Mouse (Mus musculus) left cerebral cortex, postnatal 10 days (tissue): ENCODE measurements at regions not wholly inside any gene's neighbourhood (a gene's known extent, or its start where the extent isn't known, plus 50 kb on each side); places are given as distances from the start of the nearest gene placed in this dataset.

Experiments used
- DNase-seq, 2 experiments: peaks; one replicate each; pipeline ENCODE4 v3.0.0; 2021 to 2022; ENCODE audit warnings: low spot score in 2 of 2, mixed read lengths in 1 of 2; ENCODE audit errors: extremely low spot score in 1 of 2
- intact Hi-C: fragments of 180-260 bp; cut with DNase I; formaldehyde crosslinking; loops from one replicate; pipeline ENCODE4 v1.15.1; 2025

DNA sequence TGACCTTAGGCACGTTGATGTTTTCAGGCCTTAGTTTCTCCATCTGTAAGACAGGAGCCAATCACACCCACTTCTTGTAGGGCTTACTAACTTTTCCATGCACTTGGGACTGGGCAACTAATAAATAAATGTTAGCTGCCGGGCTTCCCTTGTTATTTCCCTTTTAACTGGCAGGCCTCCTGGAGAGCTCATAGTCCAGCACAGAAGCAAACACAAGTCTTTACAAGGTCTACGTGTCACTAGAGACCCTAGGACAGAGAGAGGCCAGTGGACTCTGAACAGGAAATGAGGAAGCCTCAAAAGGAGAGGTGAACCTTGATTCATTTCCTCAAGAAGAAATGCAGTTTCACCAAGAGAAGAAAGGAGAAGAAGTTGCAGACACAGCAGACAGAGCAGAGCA, 71.1 kb upstream of the Bmp2 start:
- intact Hi-C loops, result no loop called here
- DNase-seq, result no peak

DNA sequence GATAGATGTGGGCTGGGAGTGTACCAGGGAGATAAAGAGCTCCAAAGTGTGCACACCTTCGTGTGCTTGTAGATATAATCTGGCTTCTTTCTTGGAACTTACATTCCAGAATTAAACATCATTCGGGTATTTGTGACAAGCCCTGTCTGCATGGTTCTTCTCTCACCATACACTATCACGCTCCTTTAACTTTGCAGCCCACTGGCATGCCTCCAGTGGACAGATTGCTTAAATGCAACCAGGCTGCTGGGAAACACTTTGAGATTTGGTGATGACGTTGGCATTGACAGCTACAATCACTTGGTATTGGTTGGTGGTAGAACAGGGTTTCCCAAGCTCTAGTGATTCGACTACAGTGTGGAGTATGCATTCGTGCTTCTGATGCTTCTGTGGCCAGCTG, 70.7 kb upstream of the Bmp2 start:
- no peak for DNase-seq
- intact Hi-C loops, result no loop called here

DNA sequence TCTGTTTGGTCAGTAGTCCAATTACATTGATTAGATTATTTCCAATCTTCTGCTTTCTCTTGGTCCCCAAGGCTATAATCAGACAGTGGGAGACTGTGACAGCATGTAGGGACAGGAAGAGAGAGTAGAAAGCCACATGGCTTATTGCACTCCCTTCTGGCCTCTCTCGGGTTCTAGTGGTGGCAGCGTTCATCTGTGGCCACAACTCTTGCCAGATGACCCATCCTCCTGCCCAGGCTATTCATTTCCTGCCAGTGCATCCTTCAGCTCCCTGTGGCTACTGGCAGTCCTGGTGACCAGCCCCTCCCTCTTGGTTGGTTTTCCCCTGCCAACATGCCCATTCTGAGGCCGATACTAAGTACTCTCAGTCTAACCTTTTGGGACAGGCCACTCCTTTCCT, 70.2 kb upstream of the Bmp2 start:
- no peak for DNase-seq
- intact Hi-C loops, result no loop called here

DNA sequence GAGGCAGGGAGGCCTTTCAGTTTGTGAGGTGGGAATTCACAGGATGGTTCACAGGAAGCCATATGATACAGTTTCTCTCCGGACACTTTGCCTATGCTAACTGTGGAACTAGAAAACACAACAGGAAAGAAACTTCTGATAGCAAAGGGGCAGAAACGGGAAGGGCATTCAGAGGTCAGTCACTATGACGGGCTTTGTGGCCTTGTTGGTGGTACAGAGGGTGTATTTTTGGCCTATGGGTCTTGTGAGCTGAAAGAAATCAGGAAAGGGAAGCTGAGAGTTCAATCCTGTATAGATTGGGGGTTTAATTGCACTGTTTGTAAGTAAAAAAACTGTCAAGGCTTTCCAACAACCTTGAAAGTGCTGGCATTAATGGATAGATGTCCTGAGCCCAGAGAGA, 56.5 kb upstream of the Bmp2 start:
- DNase-seq, result no peak
- intact Hi-C loops, result no loop called here

DNA sequence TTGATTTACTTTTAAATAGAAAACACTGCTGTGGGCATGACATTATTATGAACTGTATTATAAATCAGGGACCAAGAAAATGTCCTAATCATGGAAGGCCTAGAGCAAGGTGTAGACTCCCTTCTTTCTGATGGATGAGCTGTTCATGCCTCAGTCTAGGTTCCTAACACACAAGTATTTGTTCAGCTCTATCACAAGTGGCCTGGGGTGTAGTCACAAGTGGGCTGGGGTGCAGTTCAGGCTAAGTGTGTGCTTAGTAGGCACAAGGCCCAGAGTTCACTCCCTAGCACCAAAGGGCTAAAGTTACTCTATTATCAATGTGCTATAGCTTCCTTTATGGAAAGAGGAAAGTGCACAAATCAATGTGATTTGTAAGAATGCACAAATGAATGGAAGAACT, 55.6 kb upstream of the Bmp2 start:
- intact Hi-C loops, result no loop called here
- no peak for DNase-seq

DNA sequence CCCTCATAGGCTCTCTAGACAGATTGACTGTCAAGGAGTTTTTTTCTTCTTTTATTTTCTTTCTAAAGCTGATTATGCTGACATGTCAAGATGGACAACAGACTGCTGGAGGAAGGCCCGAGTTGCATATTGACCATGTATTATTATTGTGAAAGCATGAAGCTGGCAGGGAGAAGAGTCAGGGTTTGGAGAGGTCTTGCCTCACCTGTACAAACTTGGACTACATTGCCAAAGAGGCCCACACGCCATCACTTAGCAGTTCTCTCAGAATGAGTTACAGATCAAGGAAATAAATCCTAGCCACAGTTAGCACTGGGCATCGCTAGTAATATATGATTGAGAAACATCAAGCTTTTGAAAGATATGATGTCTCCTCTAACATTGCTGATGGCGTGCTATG, 54.9 kb upstream of the Bmp2 start:
- intact Hi-C loops, result no loop called here
- DNase-seq, result no peak

DNA sequence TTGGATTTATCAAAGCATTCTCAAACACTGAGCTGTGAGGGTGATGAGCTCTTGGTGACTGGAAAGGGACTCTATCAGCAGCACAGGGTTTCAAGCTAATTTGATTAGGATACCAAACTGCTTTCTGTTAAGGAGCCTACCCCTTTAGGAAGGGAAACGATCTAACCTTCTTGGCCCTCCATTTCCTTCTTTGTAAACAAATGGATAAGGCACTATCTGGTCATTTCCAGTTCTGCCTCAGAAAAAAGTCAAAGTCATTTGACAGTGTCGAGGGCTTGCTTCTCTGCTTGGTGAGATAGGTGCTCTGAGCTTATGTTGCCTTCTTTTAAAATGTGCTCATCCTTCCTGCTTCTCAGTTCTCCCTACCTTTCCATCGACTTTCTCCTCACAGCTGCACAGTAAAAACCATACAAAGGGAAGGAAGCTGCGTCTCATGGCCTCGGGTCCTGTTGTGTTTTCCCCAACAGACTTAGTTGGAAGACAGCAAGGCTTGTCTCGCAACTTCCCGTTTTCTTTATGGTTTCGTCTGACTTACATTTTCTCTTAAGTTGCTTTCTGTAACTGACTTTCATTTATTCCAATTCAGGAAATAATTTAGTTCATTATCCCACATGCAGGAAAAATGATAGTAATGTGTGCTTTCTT, 54.3 kb upstream of the Bmp2 start:
- no peak for DNase-seq
- intact Hi-C loops, result no loop called here

DNA sequence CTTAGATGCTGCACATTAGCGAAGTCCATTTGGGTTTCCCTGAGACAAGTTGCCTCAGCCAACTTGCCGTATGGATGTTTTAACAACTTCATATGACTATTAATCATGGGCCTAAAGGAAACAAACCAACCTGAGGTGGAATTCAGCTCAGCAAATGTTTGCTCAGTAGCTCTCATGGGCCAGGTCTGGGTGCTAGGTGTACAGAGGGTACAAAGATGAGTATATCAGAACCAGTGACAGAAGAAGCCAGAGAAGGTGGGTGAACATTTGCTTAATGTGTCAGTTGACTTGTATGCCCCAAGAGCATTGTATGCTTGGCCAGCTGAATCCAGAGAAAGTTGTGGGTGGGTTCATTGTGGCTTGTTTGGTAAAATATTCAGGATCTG, 53.8 kb upstream of the Bmp2 start:
- DNase-seq, result no peak
- intact Hi-C loops, result no loop called here

DNA sequence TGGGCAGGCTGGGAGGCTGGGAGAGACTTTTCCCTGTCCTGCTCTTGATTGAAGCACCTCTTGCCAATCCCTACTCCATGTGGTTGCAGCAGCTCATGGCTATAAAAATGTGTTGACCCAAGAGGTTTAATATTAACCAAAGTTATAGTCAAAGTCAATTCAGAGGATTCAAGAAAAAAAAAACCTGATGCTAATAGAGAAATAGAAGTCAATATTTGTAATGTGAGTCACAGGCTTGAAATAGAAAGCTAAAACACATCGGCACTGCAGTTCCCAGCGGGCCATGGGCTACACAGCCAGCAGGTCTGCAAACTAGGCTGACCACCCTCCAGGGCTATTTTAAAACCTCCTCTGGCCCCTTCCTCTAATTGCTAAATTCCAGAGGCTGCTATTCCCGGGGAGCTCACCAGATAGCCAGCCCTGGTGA, 53.2 kb upstream of the Bmp2 start:
- no peak for DNase-seq
- intact Hi-C loops, result no loop called here

DNA sequence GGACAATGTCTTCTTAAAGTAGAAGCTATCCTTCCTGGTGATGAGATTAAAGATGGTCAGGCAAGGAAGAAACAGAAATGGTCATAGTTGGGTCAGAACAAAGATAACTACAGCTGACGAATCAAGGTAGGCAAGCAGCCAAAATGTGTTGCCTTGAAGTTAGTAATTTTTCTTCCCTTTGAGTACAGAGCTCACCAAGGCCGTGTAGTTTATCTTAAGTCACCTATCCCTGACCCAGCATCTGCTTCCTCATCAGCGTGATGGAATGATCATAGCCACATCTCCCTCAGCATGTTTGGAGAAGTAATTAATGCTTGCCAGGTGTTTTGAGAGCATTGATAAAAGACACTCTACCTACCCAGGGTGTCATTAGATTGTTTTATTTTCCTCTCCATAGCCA, 52.1 kb upstream of the Bmp2 start:
- intact Hi-C loops, result no loop called here
- DNase-seq, result no peak
